In genomic region chr9:16214731-16215681, GRCm38 (mm10) we compare ENCODE assay signal across 7 mouse cellular contexts.
A peak's percentile ranks its signal among the peaks of the same experiment; 100 is the strongest.
DNase-seq lines count a peak whose midpoint lies in the region; ATAC-seq and TF ChIP-seq lines count a peak whose summit lies in the region.

No protein-coding gene starts in this region.

- peak overlapping the region; percentile 12; the same call in 1 of the 2 replicates for H3K27ac ChIP-seq in bone marrow, adult 2 months (ENCODE audit: control insufficient read depth, insufficient read depth, low read depth, low read length, poor library complexity)
- H3K27ac ChIP-seq in intestine, embryonic 16.5 days (ENCODE audit: low read length), result no peak overlapping the region
- peak overlapping the region; percentile 7; the same call in 1 of the 2 replicates for H3K27ac ChIP-seq in limb, embryonic 10.5 days
- H3K27ac ChIP-seq in midbrain, embryonic 10.5 days (replicated peaks), result peak overlapping the region; percentile 13

- no peak overlapping the region for H3K9ac ChIP-seq in intestine, embryonic 16.5 days (ENCODE audit: low read depth, low read length)

- no peak for TF ChIP-seq POLR2A in bone marrow, adult 2 months (IDR thresholded peaks at IDR 0.05; ENCODE audit: borderline replicate concordance, control insufficient read depth, low read depth, low read length)

- no peaks in the 10 kb centered on the region for H3K27me3 ChIP-seq in intestine, embryonic 16.5 days (replicated peaks; ENCODE audit: control insufficient read depth, insufficient read depth, low read length)
- H3K27me3 ChIP-seq in limb, embryonic 10.5 days (ENCODE audit: low read depth, poor library complexity, severe bottlenecking), result no peaks in the 10 kb centered on the region
- no peaks in the 10 kb centered on the region for H3K27me3 ChIP-seq in midbrain, embryonic 10.5 days (ENCODE audit: low read depth, poor library complexity, severe bottlenecking)

- no peaks in the 10 kb centered on the region for H3K9me3 ChIP-seq in intestine, embryonic 16.5 days (ENCODE audit: control insufficient read depth, low read length)
- H3K9me3 ChIP-seq in limb, embryonic 10.5 days (replicated peaks), result no peaks in the 10 kb centered on the region
- H3K9me3 ChIP-seq in midbrain, embryonic 10.5 days (replicated peaks), result no peaks in the 10 kb centered on the region

- 23% methylated on average over 7 of the region's 7 CpGs for WGBS in bone marrow, adult 2 months
- 41% methylated on average over 7 of the region's 7 CpGs for WGBS in intestine, embryonic 16.5 days
- WGBS in limb, embryonic 10.5 days, result 60% methylated on average over 7 of the region's 7 CpGs
- 55% methylated on average over 7 of the region's 7 CpGs for WGBS in midbrain, embryonic 10.5 days

- DNase-seq in embryo, embryonic 11.5 days (ENCODE audit: low read depth, low spot score), result peak; percentile 17
- DNase-seq in gastrocnemius, postnatal 4 days (ENCODE audit: low spot score in 2 of 2), result peak; percentile 17 to 18
- DNase-seq in limb, embryonic 10.5 days (ENCODE audit: low spot score), result no peak
- peak; percentile 68 for DNase-seq in midbrain, embryonic 10.5 days (ENCODE audit: low spot score)
- DNase-seq in spleen, adult 12 weeks (ENCODE audit: low spot score), result peak; percentile 15

- no peak overlapping the region for H3K4me2 ChIP-seq in intestine, embryonic 16.5 days (ENCODE audit: low read depth, low read length)

- no peak for TF ChIP-seq CTCF in bone marrow, adult 2 months (IDR thresholded peaks at IDR 0.05; ENCODE audit: control insufficient read depth, insufficient read depth, low read length)

- H3K4me3 ChIP-seq in bone marrow, adult 2 months (replicated peaks; ENCODE audit: control insufficient read depth, low read depth, low read length), result no peak overlapping the region
- H3K4me3 ChIP-seq in intestine, embryonic 16.5 days (ENCODE audit: low read length), result no peak overlapping the region
- H3K4me3 ChIP-seq in limb, embryonic 10.5 days, result no peak overlapping the region
- no peak overlapping the region for H3K4me3 ChIP-seq in midbrain, embryonic 10.5 days

- H3K4me1 ChIP-seq in bone marrow, adult 2 months (ENCODE audit: control insufficient read depth, insufficient read depth, low read length), result peaks cover 4% of the 10 kb centered on the region; the same call in 1 of the 2 replicates
- H3K4me1 ChIP-seq in intestine, embryonic 16.5 days (ENCODE audit: control insufficient read depth, insufficient read depth, low read length), result peaks cover 9% of the 10 kb centered on the region; the same call in 1 of the 2 replicates
- peaks cover 26% of the 10 kb centered on the region for H3K4me1 ChIP-seq in limb, embryonic 10.5 days
- peaks cover 34% of the 10 kb centered on the region for H3K4me1 ChIP-seq in midbrain, embryonic 10.5 days

- H3K36me3 ChIP-seq in intestine, embryonic 16.5 days (ENCODE audit: control insufficient read depth, insufficient read depth, low read length), result no peaks in the 10 kb centered on the region
- H3K36me3 ChIP-seq in limb, embryonic 10.5 days, result no peaks in the 10 kb centered on the region
- no peaks in the 10 kb centered on the region for H3K36me3 ChIP-seq in midbrain, embryonic 10.5 days

- ATAC-seq in intestine, embryonic 16.5 days, result peak; percentile 86
